Mouse (Mus musculus) layer of hippocampus, adult 8-10 months (tissue): ENCODE measurements around the gene Qrfp. TPM values are rescaled to one million over a fixed set of nuclear protein-coding genes. Genes with fewer than 3 reads are reported as not detected.

Source experiments
- DNase-seq, 2 experiments: peaks; one replicate each; pipeline ENCODE4 v3.0.0; 2022; ENCODE audit warnings: low spot score in 2 of 2
- total RNA-seq, 4 experiments: library from RNA; stranded (reverse); gene quantifications; 2 replicates each; pipeline ENCODE4 v1.2.4; 2022

Gene Qrfp
- not detected for total RNA-seq

- DNase-seq: no peak
Observed at GRCm38 (mm10) chr2:31810444-31810843, at the start of gene Qrfp. TSS of gene Qrfp (minus strand) at chr2:31810580.

DNA sequence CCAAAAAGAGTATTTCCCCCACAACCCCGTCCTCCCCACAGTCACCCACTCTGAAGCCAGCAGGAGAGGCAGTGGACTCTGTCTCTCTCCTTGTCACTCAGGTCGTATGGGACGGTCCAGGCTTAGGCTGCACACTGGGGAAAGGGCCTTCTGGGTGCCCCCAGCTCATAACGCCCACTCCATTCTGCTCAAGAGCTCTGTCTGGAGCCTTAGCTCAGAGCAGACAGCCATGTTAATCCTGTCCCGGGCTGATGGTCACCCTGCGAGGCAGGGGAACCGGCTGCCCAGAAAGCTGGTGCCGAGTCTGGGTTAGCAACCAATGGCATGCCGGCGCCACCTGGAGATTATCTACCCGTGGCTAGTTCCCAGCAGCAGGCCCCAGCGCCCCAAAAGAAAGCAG lies 48.1 kb upstream of the Qrfp start:
- no peak for DNase-seq

GRCm38 (mm10) chr2:31857180-31857579 lies 46.8 kb upstream of the Qrfp start:
- no peak for DNase-seq

DNA sequence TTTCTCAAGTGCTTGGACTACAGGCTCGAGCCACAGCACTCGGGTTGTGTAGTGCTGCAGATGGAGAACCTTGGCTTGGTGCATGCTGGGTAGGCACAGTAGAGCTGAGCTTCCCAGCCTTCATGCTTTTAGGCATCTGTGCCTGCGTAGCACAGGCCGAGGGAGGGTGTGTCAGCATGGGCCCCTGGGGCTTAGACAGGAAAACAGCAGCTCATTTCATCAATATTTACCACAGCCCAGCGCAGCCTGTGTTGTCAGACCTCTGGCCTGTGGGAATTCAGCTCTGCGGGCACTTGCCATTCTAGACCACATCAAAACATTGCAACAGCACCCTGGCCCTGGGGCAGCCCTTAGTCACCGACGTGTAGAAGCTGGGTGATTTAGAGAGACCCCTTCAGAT lies 45.6 kb upstream of the Qrfp start:
- no peak for DNase-seq

- DNase-seq: no peak
Observed at GRCm38 (mm10) chr2:31850141-31850540, 39.8 kb upstream of the Qrfp start.

DNA sequence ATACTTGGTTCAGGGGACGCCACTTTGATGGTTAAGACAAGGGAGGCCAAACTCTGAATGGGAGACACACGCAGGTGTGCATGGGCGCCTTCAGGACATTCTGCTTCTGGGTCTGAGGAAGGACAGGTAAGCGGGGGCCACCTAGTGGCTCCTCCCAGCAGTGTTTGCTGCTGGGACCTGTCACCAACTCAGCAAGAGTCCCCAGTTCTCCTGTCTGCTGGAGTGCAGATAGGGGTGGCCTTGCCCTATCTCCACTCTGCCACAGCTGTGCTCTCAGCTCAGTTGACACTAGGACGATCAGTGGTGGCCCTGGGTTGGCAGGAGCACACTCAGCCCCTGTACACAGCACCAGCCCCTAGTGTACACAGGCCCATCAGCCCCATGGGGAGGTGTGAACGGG lies 37.5 kb upstream of the Qrfp start:
- no peak for DNase-seq

DNA sequence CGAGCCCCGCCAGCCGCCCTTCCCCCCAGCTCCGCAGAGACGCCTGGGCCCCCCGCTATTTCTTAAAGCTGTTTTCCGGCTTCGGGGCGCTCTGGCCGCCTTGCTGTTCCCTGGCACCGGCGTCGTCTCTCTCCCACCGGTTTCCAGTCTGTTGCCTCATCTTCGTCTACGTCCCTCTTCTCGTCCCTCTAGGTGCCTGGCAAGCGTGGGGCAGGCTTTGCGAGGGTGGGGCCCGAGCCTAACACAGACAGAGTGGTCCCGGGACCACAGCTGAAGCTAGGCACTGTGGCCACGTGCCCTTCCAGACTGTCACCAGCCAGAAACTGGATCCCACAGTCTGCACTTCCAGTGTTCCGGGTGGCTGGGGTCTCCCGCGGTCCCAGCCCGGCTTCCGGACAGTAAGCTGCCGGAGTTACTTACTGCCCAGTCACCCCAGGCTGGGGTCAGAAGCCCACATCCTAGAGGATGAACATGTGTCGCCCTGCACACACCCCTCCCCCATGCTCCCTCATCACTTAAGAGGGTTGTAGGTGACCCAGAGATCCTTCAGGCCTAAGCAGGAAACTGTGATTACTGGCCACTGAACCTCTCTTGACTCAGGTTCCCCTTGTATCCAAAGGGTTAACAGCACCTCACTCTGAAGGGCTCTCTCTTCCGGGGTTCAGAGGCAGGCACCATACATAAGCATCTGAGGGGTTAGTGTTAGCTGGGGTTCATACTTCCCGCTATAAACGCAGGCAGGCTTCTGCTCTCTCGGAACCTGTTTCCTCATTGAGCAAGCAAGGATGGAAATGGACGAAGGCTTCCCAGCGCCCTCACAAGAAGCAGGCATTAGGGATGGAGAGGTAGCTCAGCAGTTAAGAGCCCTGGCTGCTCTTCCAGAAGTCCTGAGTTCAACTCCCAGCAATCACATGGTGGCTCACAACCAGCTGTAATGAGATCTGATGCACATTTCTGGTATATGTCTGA lies 36.6 kb upstream of the Qrfp start:
- no peak for DNase-seq

DNA sequence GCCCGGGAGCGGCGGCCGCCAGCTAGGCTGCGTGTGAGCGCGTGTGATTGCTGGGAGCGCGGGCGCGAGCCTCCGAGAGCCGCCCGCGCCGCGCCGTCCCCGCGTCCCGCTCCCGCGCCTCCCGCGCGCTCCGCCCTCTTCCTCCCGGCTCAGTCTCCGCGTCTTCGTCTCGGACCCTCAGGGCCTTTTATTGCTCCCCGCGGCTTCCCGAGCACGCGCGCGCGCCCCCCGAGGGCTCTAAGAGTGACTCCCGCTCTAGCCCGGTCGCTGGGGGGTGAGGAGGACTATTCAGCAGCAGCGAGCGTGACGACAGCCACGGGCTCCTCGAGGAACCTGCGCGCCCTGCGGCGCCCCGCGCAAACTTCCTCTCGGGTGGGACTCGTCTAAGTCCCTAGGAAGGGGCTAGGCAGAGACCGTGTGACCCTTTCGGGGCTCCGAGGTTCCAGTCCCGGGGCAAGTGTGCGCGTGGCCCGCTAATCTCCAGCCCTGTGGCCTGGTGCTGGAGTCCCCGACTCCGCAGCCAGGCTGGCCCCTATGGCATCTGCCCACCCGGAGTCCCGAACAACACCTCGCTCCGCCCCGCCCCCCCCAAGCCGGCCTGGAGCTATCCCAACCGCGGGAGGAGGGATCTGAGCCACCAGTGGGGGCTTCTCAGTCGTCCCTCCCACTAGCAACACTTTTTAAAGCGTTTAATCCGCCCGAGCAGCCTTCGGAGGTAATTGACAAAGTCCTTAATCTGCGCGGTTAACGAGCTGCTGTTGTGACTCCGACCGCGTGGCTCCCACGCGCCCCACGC lies 35.7 kb upstream of the Qrfp start, which contains the start of gene Fibcd1:
Fibcd1 (minus strand) TSS at position 110 of the 796 bp plus-strand sequence.
- no peak for DNase-seq

DNA sequence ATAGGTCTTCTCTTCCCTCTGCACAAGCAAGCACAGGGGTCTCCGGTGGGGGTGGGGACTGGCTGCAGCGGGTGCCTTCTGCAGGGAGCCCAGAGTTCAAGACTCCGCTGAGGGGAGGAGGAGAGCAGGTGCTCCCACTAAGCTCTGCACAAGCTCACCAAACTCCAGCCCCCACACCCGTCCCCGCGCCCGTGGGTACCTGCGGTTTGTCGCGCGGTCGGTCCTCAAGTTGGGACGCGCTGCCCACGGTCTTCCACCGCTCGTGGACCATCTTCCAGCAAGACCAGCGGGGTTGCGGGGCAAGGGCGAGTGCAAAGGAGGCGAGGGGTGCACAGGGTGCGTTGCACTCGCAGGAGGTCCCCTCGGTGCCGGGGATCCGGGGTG lies 35.1 kb upstream of the Qrfp start:
- DNase-seq: no peak

DNA sequence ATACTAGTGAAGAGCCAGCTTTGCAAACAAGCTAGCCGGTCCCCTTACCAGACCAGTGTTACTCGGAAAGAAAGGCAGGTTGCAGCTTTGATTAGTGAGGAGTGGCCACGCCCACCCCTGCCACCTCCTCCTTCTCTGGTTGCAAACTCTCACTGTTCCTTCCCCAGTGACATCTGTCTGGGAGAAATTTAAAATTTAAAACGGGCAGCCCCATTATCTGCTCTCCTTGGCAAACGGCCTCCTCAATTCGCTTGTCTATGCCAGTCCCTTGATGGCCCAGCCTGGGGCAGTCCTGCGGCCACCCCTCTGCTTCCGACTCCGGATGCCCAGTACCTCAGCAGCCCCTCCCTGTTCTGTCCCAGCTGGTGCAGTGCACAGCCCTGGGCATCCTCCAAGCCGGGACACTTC lies 34.4 kb upstream of the Qrfp start:
- no peak for DNase-seq

GRCm38 (mm10) chr2:31838868-31839267 lies 28.5 kb upstream of the Qrfp start:
- DNase-seq: no peak

DNA sequence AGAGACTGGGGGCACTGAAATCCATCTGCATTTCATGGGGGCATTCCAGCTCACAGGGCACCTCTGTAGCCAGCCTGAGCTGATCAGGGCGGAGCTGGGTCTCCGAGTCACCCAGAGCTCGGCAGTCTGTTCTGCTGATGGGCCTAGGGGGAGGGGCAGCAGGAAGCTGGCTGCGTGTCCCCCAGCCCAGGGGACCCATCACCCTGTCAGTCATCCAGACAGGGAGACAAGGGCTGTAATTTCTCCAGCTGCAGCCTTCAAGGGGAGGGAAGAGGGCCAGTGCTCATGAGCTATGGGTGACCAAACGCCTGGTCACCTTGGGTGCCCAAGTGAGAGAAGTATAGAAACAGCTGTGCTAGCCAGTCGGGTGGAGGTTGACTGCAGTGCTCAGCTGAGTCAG lies 26.6 kb upstream of the Qrfp start:
- DNase-seq: no peak

DNA sequence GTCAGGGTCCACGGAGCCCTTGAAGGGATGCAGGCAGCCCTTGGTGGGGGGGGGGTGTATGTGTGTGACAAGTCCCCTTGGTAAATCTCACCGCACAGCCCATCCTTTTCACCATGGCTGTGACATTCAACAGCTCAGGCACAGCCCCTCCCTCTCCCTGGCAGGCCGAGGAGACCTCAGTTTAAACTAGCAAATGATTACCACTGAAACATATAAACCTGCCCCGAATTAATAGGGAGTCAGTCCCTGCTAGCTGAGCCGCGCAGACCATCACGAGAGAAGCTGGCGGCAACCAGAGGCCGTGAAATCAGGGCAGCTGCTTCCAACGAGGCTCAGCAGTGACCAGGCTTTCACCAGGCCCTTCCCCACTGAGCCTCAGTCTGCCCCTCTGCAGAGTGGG lies 25.7 kb upstream of the Qrfp start:
- DNase-seq: no peak

DNA sequence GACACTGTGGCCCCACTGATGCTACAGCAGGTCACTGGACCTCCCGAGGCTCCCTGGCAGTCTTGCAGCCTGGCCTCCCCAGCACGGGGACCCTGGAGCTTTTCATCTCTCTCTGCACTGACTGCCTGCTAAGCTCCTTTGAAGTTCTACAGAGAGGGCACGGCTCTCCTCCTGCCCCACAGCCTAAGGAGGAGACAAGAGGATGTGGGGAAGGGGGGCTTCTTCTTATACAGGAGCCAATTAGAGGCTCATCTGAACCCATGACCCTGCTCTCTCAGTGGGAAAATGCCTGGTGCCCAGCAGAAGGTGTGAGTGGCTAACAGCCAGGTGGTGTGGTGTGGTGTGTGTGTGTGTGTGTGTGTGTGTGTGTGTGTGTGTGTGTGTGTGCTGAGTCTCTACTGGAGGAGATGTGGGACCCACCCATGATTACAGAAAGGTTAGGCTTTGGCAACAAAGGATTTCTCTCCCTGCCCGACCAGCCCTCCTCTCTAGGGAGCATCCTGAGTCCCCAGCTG lies 18.0 kb upstream of the Qrfp start:
- no peak for DNase-seq

DNA sequence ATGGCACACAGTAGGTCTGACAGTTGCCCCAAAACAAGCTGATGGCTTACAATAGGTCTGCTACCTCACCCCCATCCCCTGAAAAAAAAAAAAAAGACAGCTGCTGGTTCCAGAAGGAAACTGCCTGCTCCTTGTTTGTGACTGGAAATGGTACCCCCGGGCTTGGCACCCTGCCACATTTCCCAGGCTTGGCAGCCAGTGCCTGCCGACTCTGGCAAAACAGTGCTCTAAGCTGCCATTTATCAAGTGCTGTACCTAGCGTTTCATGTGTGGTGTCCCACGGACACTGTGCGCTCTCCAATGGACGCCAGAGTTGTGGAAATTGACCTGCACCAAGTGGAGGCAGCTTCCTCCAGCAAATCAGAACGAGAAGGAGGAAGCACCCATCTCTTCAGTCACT lies 17.5 kb upstream of the Qrfp start:
- DNase-seq: peak; percentile 76 to 79

GRCm38 (mm10) chr2:31826094-31827085 lies 16.0 kb upstream of the Qrfp start:
- no peak for DNase-seq

DNA sequence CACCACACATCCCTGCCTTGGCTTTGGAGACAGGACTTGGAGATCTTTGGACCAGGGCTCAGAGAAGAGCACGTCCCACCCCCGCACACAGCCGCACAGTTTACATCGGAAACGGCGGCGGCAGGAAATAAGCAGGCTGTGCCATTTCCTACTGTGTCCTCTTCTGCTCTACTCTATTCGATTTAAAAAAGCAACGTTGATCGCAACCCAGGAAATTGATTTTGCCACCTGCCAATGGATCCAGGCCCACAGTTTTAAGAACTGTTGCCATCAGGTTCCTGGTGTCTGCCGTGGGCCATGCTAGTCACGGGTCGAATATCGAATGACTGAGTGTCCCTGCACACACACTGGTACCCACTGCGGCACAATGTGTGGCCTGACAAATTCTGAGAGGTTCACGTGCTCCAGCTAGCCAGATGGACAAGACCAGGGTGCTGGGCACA lies 15.1 kb upstream of the Qrfp start:
- DNase-seq: no peak

DNA sequence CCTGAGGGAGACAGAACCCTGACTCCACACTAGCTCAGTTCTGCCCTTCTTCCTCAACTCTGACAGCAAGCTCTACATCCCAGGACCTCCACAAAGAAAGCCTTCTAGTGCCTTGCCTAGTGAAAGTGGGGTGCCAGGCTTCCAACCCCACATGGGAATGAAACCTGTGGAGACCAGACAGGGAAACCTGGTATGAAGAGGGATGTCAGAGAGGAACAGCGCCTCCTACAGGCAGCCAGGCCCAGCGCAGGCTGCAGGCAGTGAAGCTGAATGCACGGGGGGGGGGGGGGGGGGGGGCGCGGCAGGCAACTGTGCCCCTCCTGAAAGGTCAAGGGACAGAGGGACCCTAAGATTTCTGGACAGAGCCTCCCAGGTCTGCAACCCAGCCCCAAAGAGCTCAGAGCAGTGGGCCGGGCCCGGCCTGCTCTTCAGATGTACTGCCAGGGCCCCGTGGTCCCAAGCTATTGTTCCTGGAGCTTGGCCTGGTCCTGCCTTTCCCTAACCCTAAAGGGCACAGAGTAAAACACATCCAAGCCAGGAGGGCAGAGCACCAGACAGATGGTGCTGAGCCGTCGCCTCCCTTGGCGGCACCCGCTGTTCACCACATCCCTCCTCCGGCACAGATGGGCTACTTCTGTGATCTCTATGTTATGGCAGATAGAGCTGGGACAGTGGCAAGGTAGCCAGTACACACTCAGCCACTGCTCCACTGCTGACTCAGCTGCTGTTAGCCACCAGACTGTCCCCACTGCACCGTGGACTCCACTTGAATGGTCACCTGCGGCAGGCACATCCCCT lies 13.8 kb upstream of the Qrfp start:
- peak; percentile 41 to 59 for DNase-seq

- DNase-seq: peak; percentile 83 to 85
Observed at GRCm38 (mm10) chr2:31822524-31823371, 12.4 kb upstream of the Qrfp start.
